Mouse (Mus musculus) kidney, adult 2 months (tissue): ENCODE measurements around the gene Nacc1.

Experiments
- CTCF ChIP-seq: fragments of 200-500 bp; conservative IDR thresholded peaks from 2 replicates; pipeline ENCODE4 v1.5.1; 2011; ENCODE audit warnings: low read depth, mild to moderate bottlenecking, control low read depth, low read length, moderate library complexity, mixed read lengths; ENCODE audit not compliant: insufficient read depth, insufficient read length
- POLR2A ChIP-seq: fragments of 200-500 bp; IDR thresholded peaks from one replicate; pipeline ENCODE4 v1.6.1; 2011; ENCODE audit warnings: low read depth, low read length, control low read depth

DNA sequence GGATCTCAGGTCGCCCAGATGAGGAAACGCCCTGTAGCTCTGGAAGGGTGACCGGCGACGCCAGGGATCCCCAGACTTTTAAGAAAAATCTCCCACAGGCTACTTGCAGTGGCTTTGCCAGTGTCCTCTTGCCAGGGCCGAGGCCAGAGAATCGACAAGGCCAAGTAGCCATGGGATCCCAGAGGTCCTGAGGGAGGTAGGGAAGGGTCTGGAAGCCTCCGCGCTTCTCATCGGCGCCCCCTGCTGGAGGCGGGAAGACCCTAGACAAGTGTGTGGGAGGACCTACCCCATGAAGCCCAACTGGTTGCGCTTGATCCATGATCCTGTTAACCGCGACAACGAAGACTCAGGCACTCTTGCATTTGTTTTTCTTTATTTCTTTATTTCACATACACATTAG lies 16.7 kb upstream of the Nacc1 start:
- TF ChIP-seq CTCF: peak; percentile 69
- TF ChIP-seq POLR2A: no peak
